Mouse (Mus musculus) frontal cortex, postnatal 10 days (tissue): ENCODE measurements around the gene Pcnx3.

ENCODE experiments used
- DNase-seq, 2 experiments: peaks; one replicate each; pipeline ENCODE4 v3.0.0; 2022; ENCODE audit warnings: low spot score in 2 of 2, mixed read lengths in 1 of 2

Pcnx3 gene

DNA sequence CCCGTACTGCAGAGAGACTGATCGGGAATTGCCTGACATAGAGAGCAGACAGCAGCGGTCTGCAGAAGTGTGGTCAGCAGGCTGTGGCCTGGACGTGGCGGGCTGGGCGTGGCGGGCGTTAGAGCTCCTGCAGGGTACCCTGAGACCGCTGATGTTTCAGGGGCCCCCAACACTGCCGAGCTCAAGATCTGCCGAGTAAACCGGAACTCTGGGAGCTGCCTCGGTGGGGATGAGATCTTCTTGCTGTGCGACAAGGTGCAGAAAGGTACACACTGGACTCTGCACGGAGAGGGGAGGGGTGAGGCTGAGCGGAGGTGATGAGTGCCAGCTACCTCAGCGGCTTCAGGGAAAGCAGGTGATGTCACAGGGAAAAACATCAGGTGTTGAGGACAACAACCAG is 47.7 kb downstream of the Pcnx3 start:
- no peak for DNase-seq

DNA sequence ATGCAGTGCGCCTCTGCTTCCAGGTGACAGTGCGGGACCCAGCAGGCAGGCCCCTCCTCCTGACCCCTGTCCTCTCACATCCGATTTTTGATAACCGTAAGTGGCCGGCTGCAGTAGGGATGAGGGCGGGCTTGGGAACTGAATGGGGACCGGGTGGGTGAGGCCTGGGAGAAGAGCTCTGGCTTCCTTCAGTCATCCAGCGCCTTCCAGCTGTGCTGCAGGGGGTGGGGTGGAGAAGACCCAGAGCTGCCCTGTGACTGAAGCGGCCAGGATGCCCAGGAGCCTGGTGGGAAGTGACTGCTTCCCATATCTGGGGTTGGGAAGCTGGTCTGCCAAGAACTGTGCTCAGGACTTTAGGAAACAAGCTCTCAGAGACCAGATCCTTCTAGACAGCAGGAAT is 48.4 kb downstream of the Pcnx3 start:
- no peak for DNase-seq

DNA sequence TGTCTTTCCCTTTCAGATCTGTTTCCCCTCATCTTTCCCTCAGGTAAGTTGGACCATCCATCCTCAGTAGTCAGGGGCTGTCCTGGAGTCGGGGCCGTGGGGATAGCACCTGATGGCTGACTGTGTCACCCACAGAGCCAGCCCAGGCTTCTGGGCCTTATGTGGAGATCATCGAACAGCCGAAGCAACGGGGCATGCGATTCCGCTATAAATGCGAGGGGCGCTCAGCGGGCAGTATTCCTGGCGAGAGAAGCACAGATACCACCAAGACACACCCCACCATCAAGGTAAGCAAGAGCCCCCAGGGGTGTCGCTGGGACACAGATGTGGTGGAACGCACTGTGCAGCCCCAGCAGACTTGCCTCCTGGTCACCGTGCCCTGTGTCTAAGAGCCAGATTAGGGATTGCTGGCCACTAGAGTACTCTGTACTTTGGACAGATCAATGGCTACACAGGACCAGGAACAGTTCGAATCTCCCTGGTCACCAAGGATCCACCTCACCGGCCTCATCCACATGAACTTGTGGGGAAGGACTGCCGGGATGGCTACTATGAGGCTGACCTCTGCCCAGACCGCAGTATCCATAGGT is 50.2 kb downstream of the Pcnx3 start:
- DNase-seq = no peak

- DNase-seq = peak; percentile 79 to 84
These were observed 51.4 kb downstream of the Pcnx3 start, which contains the start of gene Rela for GRCm38 (mm10) chr19:5637069-5638047. Rela (plus strand) TSS chr19:5637483.

- DNase-seq = peak in 1 of 2 experiments; percentile 32
These were observed 52.1 kb downstream of the Pcnx3 start for GRCm38 (mm10) chr19:5636571-5637041.

GRCm38 (mm10) chr19:5636036-5636570 is 52.6 kb downstream of the Pcnx3 start:
- no peak for DNase-seq

- DNase-seq = no peak
These were observed 56.6 kb downstream of the Pcnx3 start for GRCm38 (mm10) chr19:5632120-5632519.

- DNase-seq = no peak
These were observed 58.8 kb downstream of the Pcnx3 start for GRCm38 (mm10) chr19:5629907-5630306.

DNA sequence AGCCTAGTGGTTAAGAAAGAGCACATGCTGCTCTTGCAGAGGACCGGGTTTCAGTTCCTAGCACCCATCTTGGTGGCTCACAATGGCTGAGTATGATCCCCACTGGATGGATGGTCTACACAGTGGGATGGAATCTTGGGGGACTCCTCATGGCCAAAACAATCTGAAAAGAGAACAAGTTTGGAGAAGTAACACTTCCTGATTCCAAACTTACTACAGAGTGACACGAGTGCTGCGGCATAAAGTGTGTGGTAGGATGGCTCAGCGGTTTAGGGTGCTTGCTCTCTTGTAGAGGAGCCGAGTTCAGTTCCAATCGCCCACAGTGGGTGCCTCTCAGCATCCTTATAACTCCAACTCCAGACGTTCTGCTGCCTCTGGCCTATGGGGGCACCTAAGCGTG is 63.4 kb downstream of the Pcnx3 start:
- no peak for DNase-seq

GRCm38 (mm10) chr19:5621884-5622283 is 66.8 kb downstream of the Pcnx3 start:
- no peak for DNase-seq

- DNase-seq = no peak
These were observed 68.7 kb downstream of the Pcnx3 start for GRCm38 (mm10) chr19:5620007-5620406.

- DNase-seq = no peak
These were observed 73.8 kb downstream of the Pcnx3 start for GRCm38 (mm10) chr19:5614953-5615352.
